Mouse (Mus musculus) limb, embryonic 13.5 days (tissue): ENCODE results near the gene Calcoco1. TPM values are rescaled to one million over a fixed set of nuclear protein-coding genes. Genes with fewer than 3 reads are reported as not detected.

Source experiments
- ATAC-seq: fragments of 200-750 bp; cut with Nextera tagmentation; 2 replicates; pipeline ENCODE4 v1.8.0; 2017; ENCODE audit warnings: low read depth, moderate number of reproducible peaks, moderate TSS enrichment; ENCODE audit not compliant: low FRiP score
- H3K27ac ChIP-seq: fragments of 300-500 bp; sonication (generic); 2 replicates; pipeline ENCODE4 v1.5.1; 2015; ENCODE audit warnings: inconsistent platforms, mild to moderate bottlenecking, moderate library complexity
- H3K27me3 ChIP-seq: fragments of 300-500 bp; sonication (generic); 2 replicates; pipeline ENCODE4 v1.6.1; 2015; ENCODE audit warnings: mild to moderate bottlenecking, inconsistent platforms
- H3K36me3 ChIP-seq: fragments of 300-500 bp; sonication (generic); 2 replicates; pipeline ENCODE4 v1.6.1; 2015; ENCODE audit warnings: inconsistent platforms, mild to moderate bottlenecking, moderate library complexity
- H3K4me1 ChIP-seq: fragments of 300-500 bp; sonication (generic); 2 replicates; pipeline ENCODE4 v1.6.1; 2015; ENCODE audit warnings: inconsistent platforms
- H3K4me2 ChIP-seq: fragments of 300-500 bp; sonication (generic); replicated peaks from 2 replicates; pipeline ENCODE4 v1.6.1; 2015; ENCODE audit warnings: inconsistent platforms, mild to moderate bottlenecking, moderate library complexity
- H3K4me3 ChIP-seq: fragments of 300-500 bp; sonication (generic); 2 replicates; pipeline ENCODE4 v1.5.1; 2015; ENCODE audit warnings: moderate library complexity, mild to moderate bottlenecking, inconsistent platforms
- H3K9ac ChIP-seq: fragments of 300-500 bp; sonication (generic); 2 replicates; pipeline ENCODE4 v1.6.1; 2015; ENCODE audit warnings: mild to moderate bottlenecking, inconsistent platforms
- H3K9me3 ChIP-seq: fragments of 300-500 bp; sonication (generic); 2 replicates; pipeline ENCODE4 v1.6.1; 2016; ENCODE audit warnings: inconsistent platforms
- WGBS: fragments of 180-500 bp; shearing (Covaris S2); methylation state at CpG from one replicate; pipeline ENCODE4 v1.1.7; 2015; 5-methylcytosine and 5-hydroxymethylcytosine counted together
- polyA plus RNA-seq: library from polyadenylated mRNA; unstranded; fragments of >200 nt; fragmentation: Nextera tagmentation; extraction: Ambion mirVana; gene quantifications from 2 replicates; pipeline ENCODE4 v1.2.1, GENCODE M21; 2015

Calcoco1 gene
- polyA plus RNA-seq, 1 experiment from 2014 or later, result 58.3 TPM

GRCm38 (mm10) chr15:102736127-102736944 lies 14.4 kb upstream of the Calcoco1 start:
- Histone ChIP-seq H3K36me3 (no peaks in the 10 kb centered on the region), H3K27me3 (peaks cover 54% of the 10 kb centered on the region), H3K4me1 (peaks cover 27% of the 10 kb centered on the region), H3K9ac (peak overlapping the region; percentile 43), H3K4me3 (peak overlapping the region; percentile 34), H3K27ac (no peak overlapping the region), H3K4me2 (peak overlapping the region; percentile 62), H3K9me3 (no peaks in the 10 kb centered on the region)
- WGBS, result 16% methylated on average over 24 of the region's 36 CpGs
- ATAC-seq, result peak; percentile 45

GRCm38 (mm10) chr15:102735031-102735430 lies 13.1 kb upstream of the Calcoco1 start:
- Histone ChIP-seq H3K27me3 (peaks cover 47% of the 10 kb centered on the region), H3K36me3 (no peaks in the 10 kb centered on the region), H3K4me3 (no peak overlapping the region), H3K9me3 (no peaks in the 10 kb centered on the region), H3K4me1 (peaks cover 27% of the 10 kb centered on the region), H3K27ac (no peak overlapping the region), H3K9ac (no peak overlapping the region), H3K4me2 (no peak overlapping the region)
- ATAC-seq, result no peak
- 35% methylated on average over 14 of the region's 14 CpGs for WGBS

- WGBS, result 84% methylated on average over 28 of the region's 28 CpGs
- H3K27me3 ChIP-seq, result peaks cover 47% of the 10 kb centered on the region
- no peak for ATAC-seq
These were observed 12.0 kb upstream of the Calcoco1 start for GRCm38 (mm10) chr15:102733759-102734531.

GRCm38 (mm10) chr15:102733233-102733632 lies 11.3 kb upstream of the Calcoco1 start:
- Histone ChIP-seq H3K9ac (no peak overlapping the region), H3K4me2 (no peak overlapping the region), H3K36me3 (no peaks in the 10 kb centered on the region), H3K4me3 (no peak overlapping the region), H3K4me1 (peaks cover 24% of the 10 kb centered on the region), H3K27ac (no peak overlapping the region), H3K27me3 (peaks cover 47% of the 10 kb centered on the region), H3K9me3 (no peaks in the 10 kb centered on the region)
- WGBS, result 71% methylated on average over 5 of the region's 5 CpGs
- no peak for ATAC-seq

More at GRCm38 (mm10) chr15:102733759-102734531, 12.0 kb upstream of the Calcoco1 start:
- Histone ChIP-seq H3K4me3 (no peak overlapping the region), H3K9ac (no peak overlapping the region), H3K27ac (no peak overlapping the region), H3K4me2 (no peak overlapping the region), H3K36me3 (no peaks in the 10 kb centered on the region), H3K4me1 (peaks cover 24% of the 10 kb centered on the region), H3K9me3 (no peaks in the 10 kb centered on the region)

GRCm38 (mm10) chr15:102732406-102732805 lies 10.4 kb upstream of the Calcoco1 start:
- H3K36me3 ChIP-seq, result no peaks in the 10 kb centered on the region
- WGBS, result 86% methylated on average over 6 of the region's 6 CpGs
- no peak for ATAC-seq
- no peak overlapping the region for H3K27ac ChIP-seq
- H3K4me3 ChIP-seq, result no peak overlapping the region
- peaks cover 24% of the 10 kb centered on the region for H3K4me1 ChIP-seq
- peaks cover 42% of the 10 kb centered on the region for H3K27me3 ChIP-seq
- no peak overlapping the region for H3K9ac ChIP-seq
- no peak overlapping the region for H3K4me2 ChIP-seq
- no peaks in the 10 kb centered on the region for H3K9me3 ChIP-seq

GRCm38 (mm10) chr15:102727951-102728350 lies 6.0 kb upstream of the Calcoco1 start:
- WGBS, result 66% methylated on average over 2 of the region's 2 CpGs
- no peak overlapping the region for H3K9ac ChIP-seq

GRCm38 (mm10) chr15:102723358-102724135 lies 1.6 kb upstream of the Calcoco1 start:
- H3K36me3 ChIP-seq, result peaks cover 10% of the 10 kb centered on the region
- peaks cover 23% of the 10 kb centered on the region for H3K4me1 ChIP-seq
- H3K9ac ChIP-seq, result no peak overlapping the region
- no peaks in the 10 kb centered on the region for H3K9me3 ChIP-seq
- WGBS, result 78% methylated on average over 10 of the region's 10 CpGs
- no peak overlapping the region for H3K4me2 ChIP-seq
- no peak overlapping the region for H3K27ac ChIP-seq
- H3K4me3 ChIP-seq, result no peak overlapping the region
- no peak for ATAC-seq
- no peaks in the 10 kb centered on the region for H3K27me3 ChIP-seq

More at GRCm38 (mm10) chr15:102727951-102728350, 6.0 kb upstream of the Calcoco1 start:
- H3K9me3 ChIP-seq, result no peaks in the 10 kb centered on the region
- H3K4me3 ChIP-seq, result no peak overlapping the region
- no peak for ATAC-seq
- H3K36me3 ChIP-seq, result no peaks in the 10 kb centered on the region
- H3K4me2 ChIP-seq, result no peak overlapping the region
- H3K27ac ChIP-seq, result no peak overlapping the region
- peaks cover under 1% of the 10 kb centered on the region; the same call in 1 of the 2 replicates for H3K4me1 ChIP-seq
- peaks cover 7% of the 10 kb centered on the region for H3K27me3 ChIP-seq

GRCm38 (mm10) chr15:102722500-102722931 lies 538 bp upstream of the Calcoco1 start:
- ATAC-seq, result peak; percentile 66

GRCm38 (mm10) chr15:102721016-102721898 lies 721 bp downstream of the Calcoco1 start:
- Histone ChIP-seq H3K9ac (peak overlapping the region; percentile 76), H3K4me1 (peaks cover 26% of the 10 kb centered on the region), H3K9me3 (no peaks in the 10 kb centered on the region), H3K27ac (peak overlapping the region; percentile 48; the same call in 1 of the 2 replicates), H3K4me3 (peak overlapping the region; percentile 72), H3K36me3 (peaks cover 32% of the 10 kb centered on the region), H3K4me2 (peak overlapping the region; percentile 79), H3K27me3 (no peaks in the 10 kb centered on the region)
- no peak for ATAC-seq
- WGBS, result 18% methylated on average over 14 of the region's 14 CpGs

More at GRCm38 (mm10) chr15:102722500-102722931, 538 bp upstream of the Calcoco1 start:
- Histone ChIP-seq H3K27ac (peak overlapping the region; percentile 80), H3K4me3 (peak overlapping the region; percentile 72), H3K36me3 (peaks cover 20% of the 10 kb centered on the region), H3K9me3 (no peaks in the 10 kb centered on the region), H3K4me1 (peaks cover 23% of the 10 kb centered on the region), H3K9ac (peak overlapping the region; percentile 14; the same call in 1 of the 2 replicates), H3K4me2 (peak overlapping the region; percentile 79), H3K27me3 (no peaks in the 10 kb centered on the region)
- 30% methylated on average over 4 of the region's 4 CpGs for WGBS

GRCm38 (mm10) chr15:102716132-102716531 lies 5.8 kb downstream of the Calcoco1 start:
- peaks cover 17% of the 10 kb centered on the region for H3K4me1 ChIP-seq
- no peak overlapping the region for H3K27ac ChIP-seq
- H3K4me3 ChIP-seq, result no peak overlapping the region
- no peak overlapping the region for H3K4me2 ChIP-seq
- H3K9ac ChIP-seq, result no peak overlapping the region
- ATAC-seq, result peak; percentile 73
- no peaks in the 10 kb centered on the region for H3K27me3 ChIP-seq
- WGBS, result 33% methylated on average over 12 of the region's 12 CpGs
- H3K9me3 ChIP-seq, result no peaks in the 10 kb centered on the region
- H3K36me3 ChIP-seq, result peaks cover 79% of the 10 kb centered on the region
